Mouse (Mus musculus) liver, postnatal 0 days (tissue): ENCODE results near the gene Shbg. TPM values are rescaled to one million over a fixed set of nuclear protein-coding genes. Genes with fewer than 3 reads are reported as not detected.
A peak's percentile ranks its signal among the peaks of the same experiment; 100 is the strongest.

Experiments
- ATAC-seq: fragments of 200-750 bp; cut with Nextera tagmentation; 2 replicates; pipeline ENCODE4 v1.8.0; 2017; ENCODE audit warnings: mild to moderate bottlenecking, moderate library complexity
- DNase-seq: peaks from one replicate; pipeline ENCODE4 v3.0.0-alpha.2; 2016
- H3K27ac ChIP-seq: fragments of 300-500 bp; sonication (generic); 2 replicates; pipeline ENCODE4 v1.5.1; 2014; ENCODE audit warnings: antibody characterized with exemption, moderate library complexity, mild to moderate bottlenecking, low read depth
- H3K27me3 ChIP-seq: fragments of 300-500 bp; sonication (generic); 2 replicates; pipeline ENCODE4 v1.6.1; 2014; ENCODE audit warnings: low read length, control low read depth, mixed read lengths; ENCODE audit not compliant: insufficient read depth
- H3K36me3 ChIP-seq: fragments of 300-500 bp; sonication (generic); replicated peaks from 2 replicates; pipeline ENCODE4 v1.6.1; 2014; ENCODE audit warnings: mild to moderate bottlenecking, control low read depth, low read length, moderate library complexity, mixed read lengths; ENCODE audit not compliant: insufficient read depth
- H3K4me1 ChIP-seq: fragments of 300-500 bp; sonication (generic); 2 replicates; pipeline ENCODE4 v1.6.1; 2014; ENCODE audit warnings: antibody characterized with exemption, mild to moderate bottlenecking, control low read depth; ENCODE audit not compliant: insufficient read depth
- H3K4me2 ChIP-seq: fragments of 300-500 bp; sonication (generic); 2 replicates; pipeline ENCODE4 v1.6.1; 2014; ENCODE audit warnings: low read depth, mild to moderate bottlenecking, low read length, moderate library complexity, mixed read lengths
- H3K4me3 ChIP-seq: fragments of 300-500 bp; sonication (generic); 2 replicates; pipeline ENCODE4 v1.5.1; 2014; ENCODE audit warnings: low read depth, low read length
- H3K9ac ChIP-seq: fragments of 300-500 bp; sonication (generic); replicated peaks from 2 replicates; pipeline ENCODE4 v1.6.1; 2014; ENCODE audit warnings: mild to moderate bottlenecking, moderate library complexity
- H3K9me3 ChIP-seq: fragments of 300-500 bp; sonication (generic); 2 replicates; pipeline ENCODE4 v1.6.1; 2016; ENCODE audit warnings: mild to moderate bottlenecking, control low read depth, low read length, mixed read lengths
- CTCF ChIP-seq: sonication (generic); IDR thresholded peaks from 2 replicates; pipeline ENCODE4 v1.5.1; 2016; ENCODE audit warnings: antibody characterized with exemption, low read depth
- EP300 ChIP-seq: IDR thresholded peaks from 2 replicates; pipeline ENCODE4 v1.6.1; 2016; ENCODE audit warnings: antibody characterized with exemption, low read depth, mild to moderate bottlenecking
- WGBS: fragments of 180-500 bp; shearing (Covaris S2); extraction: QIAGEN DNeasy Blood & Tissue Kit; methylation state at CpG from one replicate; pipeline ENCODE4 v1.1.7; 2014; ENCODE audit not compliant: insufficient replicate concordance; 5-methylcytosine and 5-hydroxymethylcytosine counted together
- polyA plus RNA-seq: library from polyadenylated mRNA; unstranded; fragments of >200 nt; fragmentation: Nextera tagmentation; extraction: Ambion mirVana; gene quantifications from 2 replicates; pipeline ENCODE4 v1.2.1, GENCODE M21; 2015

Gene Shbg
- polyA plus RNA-seq, 1 experiment from 2014 or later: 4.3 TPM

DNA sequence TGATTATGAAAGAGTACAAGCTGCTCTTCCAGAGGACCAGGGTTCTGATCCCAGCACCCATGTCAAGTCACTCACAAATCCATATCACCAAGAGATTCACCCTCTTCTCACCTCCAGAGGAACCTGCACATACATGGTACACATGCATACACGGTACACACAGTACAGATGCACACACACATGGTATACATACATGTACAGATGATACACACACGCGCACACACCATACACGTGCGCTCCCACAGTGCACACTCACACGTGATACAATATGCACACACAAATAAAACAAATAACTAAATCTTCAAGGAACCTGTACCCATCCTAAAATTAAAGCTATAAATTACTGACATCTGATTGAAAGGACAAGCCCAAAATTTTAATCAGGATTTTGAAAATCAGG, 22.9 kb downstream of the Shbg start:
- no peak for TF ChIP-seq EP300
- TF ChIP-seq CTCF: no peak
- H3K4me1 ChIP-seq: peaks cover 18% of the 10 kb centered on the region
- 92% methylated on average over 6 of the region's 6 CpGs for WGBS
- H3K4me2 ChIP-seq: no peak overlapping the region
- no peak overlapping the region for H3K27ac ChIP-seq
- no peak overlapping the region for H3K9ac ChIP-seq
- DNase-seq: no peak
- no peak for ATAC-seq
- no peaks in the 10 kb centered on the region for H3K9me3 ChIP-seq
- no peaks in the 10 kb centered on the region for H3K27me3 ChIP-seq
- H3K36me3 ChIP-seq: peaks cover 22% of the 10 kb centered on the region
- H3K4me3 ChIP-seq: no peak overlapping the region

DNA sequence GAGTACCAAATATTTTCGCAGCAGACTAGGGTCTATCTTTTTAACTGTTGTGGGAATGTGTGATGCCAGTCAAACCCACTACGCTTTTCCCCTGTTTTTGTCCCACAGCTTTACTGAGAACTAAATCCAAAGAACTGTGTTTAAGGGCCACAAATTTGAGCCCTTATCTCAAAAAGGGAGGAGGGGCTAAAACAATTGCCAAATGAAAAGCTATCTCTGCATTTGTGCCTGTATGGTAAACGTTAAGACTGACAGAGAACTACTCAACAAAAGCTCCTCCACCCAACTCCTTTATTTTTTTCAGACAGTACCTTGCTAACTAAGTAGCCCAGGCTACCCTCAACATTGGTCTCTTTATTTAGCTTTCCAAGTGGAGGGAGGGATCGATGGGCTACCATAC, 24.9 kb downstream of the Shbg start:
- Histone ChIP-seq H3K27ac (no peak overlapping the region), H3K4me3 (no peak overlapping the region), H3K9ac (no peak overlapping the region), H3K36me3 (peaks cover 41% of the 10 kb centered on the region), H3K27me3 (no peaks in the 10 kb centered on the region), H3K4me2 (no peak overlapping the region), H3K4me1 (peaks cover 20% of the 10 kb centered on the region), H3K9me3 (no peaks in the 10 kb centered on the region)
- ATAC-seq (no peak), DNase-seq (no peak)
- TF ChIP-seq CTCF (no peak), EP300 (no peak)
- 64% methylated on average over 4 of the region's 4 CpGs for WGBS

DNA sequence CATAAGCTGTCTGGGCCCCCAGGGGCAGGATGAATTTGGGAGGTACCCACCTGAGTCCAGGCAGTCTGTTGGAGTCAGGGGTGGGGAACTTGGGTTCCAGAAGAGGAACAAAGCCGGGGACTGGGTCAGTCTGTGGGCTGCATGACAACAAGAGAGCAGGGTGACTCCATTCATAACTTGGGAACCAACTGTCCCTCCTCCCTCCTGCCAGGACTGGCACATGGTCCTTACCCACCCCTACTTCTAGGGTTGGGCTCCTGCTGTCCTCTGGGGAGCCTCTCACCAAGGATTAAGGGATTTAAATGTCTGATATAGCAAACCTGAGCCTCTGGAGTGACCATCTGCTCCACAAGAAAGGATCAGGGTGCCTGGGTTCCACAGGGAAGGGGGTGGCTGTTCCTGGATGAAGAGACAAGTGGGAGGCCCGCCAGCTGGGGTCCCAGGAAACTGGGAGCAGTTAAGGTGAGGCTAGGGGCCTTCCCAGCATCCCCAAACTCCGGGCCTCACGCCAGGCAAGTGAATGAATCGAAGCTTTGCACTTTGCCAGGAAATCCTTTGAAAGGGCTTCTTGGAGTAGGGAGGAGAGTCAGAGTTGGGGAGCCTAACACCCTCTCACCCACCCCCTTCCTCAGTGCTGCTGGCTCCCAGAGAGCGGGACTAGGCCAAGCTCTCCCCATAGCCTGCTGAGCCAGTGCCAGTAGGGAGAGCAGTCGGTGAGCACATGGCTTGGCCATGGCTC, 25.6 kb downstream of the Shbg start:
- no peaks in the 10 kb centered on the region for H3K27me3 ChIP-seq
- peaks cover 20% of the 10 kb centered on the region for H3K4me1 ChIP-seq
- DNase-seq: no peak
- no peak overlapping the region; the same call in 1 of the 2 replicates for H3K9ac ChIP-seq
- H3K4me3 ChIP-seq: no peak overlapping the region
- no peaks in the 10 kb centered on the region for H3K9me3 ChIP-seq
- no peak overlapping the region for H3K4me2 ChIP-seq
- ATAC-seq: no peak
- peaks cover 48% of the 10 kb centered on the region for H3K36me3 ChIP-seq
- WGBS: 77% methylated on average over 7 of the region's 7 CpGs
- TF ChIP-seq EP300: no peak
- no peak for TF ChIP-seq CTCF
- H3K27ac ChIP-seq: no peak overlapping the region

DNA sequence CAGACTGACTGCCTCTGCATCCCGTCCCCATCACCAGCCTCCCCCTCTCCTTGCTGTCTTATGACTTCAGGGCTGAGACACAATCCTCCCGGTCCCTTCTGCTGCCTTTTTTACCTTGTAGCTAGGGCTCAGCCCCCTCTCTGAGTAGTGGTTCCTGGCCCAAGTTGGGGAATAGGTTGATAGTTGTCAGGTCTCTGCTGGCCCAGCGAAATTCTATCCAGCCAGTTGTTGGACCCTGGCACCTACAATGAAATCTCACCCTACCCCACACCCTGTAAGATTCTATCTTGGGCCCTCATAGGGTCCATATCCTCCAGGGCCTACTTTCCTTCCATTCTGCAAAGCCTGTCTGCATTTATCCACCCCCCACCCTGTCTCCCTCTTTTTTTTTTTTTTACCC, 26.3 kb downstream of the Shbg start:
- H3K9ac ChIP-seq: no peak overlapping the region
- ATAC-seq (no peak), DNase-seq (no peak)
- TF ChIP-seq CTCF: no peak
- no peak for TF ChIP-seq EP300
- H3K9me3 ChIP-seq: no peaks in the 10 kb centered on the region
- H3K4me1 ChIP-seq: peaks cover 22% of the 10 kb centered on the region
- no peak overlapping the region for H3K27ac ChIP-seq
- H3K36me3 ChIP-seq: peaks cover 51% of the 10 kb centered on the region
- H3K4me2 ChIP-seq: no peak overlapping the region
- 79% methylated on average over 3 of the region's 3 CpGs for WGBS
- no peak overlapping the region for H3K4me3 ChIP-seq
- no peaks in the 10 kb centered on the region for H3K27me3 ChIP-seq

DNA sequence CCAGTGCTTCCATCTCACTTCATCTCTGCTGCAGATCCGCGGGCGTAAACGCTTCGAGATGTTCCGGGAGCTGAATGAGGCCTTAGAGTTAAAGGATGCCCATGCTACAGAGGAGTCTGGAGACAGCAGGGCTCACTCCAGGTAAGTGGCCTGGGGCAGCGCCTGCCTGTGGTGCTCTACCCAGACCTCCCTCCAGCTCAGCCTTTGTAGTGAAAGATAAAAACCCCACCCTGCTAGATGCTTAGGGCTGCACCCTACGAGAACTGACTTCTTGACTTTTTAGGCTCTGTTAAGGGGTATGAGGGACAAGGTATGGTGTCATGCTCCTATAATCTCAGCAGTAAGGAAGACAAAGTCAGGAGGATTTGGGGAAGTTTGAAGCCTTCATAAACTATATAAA, 27.1 kb downstream of the Shbg start:
- H3K9ac ChIP-seq: no peak overlapping the region
- DNase-seq: no peak
- H3K4me1 ChIP-seq: peaks cover 26% of the 10 kb centered on the region
- 78% methylated on average over 8 of the region's 8 CpGs for WGBS
- no peak overlapping the region for H3K4me3 ChIP-seq
- H3K36me3 ChIP-seq: peaks cover 51% of the 10 kb centered on the region
- ATAC-seq: no peak
- H3K9me3 ChIP-seq: no peaks in the 10 kb centered on the region
- H3K27me3 ChIP-seq: no peaks in the 10 kb centered on the region
- TF ChIP-seq CTCF (no peak), EP300 (no peak)
- peak overlapping the region; percentile 44; the same call in 1 of the 2 replicates for H3K4me2 ChIP-seq
- no peak overlapping the region for H3K27ac ChIP-seq

DNA sequence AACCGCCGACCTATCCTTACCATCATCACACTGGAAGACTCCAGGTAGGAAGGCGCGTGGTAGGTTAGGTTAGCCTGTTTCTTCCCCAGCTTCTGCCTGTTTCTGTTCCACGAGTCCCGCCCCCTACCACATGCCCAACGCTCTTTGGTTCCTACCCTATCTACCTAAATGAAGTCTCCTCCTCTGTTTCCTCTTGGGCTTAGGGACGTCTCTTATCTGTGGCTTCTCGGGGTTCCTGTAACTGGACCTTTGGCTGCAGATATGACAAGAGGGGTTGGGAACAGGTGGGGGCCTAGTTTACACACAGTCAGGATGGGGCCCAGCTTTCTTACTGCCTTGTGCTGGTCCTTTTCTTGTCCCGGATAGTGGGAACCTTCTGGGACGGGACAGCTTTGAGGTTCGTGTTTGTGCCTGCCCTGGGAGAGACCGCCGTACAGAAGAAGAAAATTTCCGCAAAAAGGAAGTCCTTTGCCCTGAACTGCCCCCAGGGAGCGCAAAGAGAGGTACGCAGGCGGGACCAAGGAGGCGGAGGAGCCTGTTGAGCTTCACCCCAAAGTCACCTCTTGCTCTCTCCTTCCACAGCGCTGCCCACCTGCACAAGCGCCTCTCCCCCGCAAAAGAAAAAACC, 28.4 kb downstream of the Shbg start:
- WGBS: 67% methylated on average over 22 of the region's 22 CpGs
- peak overlapping the region; percentile 51 for H3K27ac ChIP-seq
- no peak for TF ChIP-seq CTCF
- TF ChIP-seq EP300: peak; percentile 78; the same call in 1 of the 2 replicates
- DNase-seq: peak; percentile 16
- peaks cover 53% of the 10 kb centered on the region for H3K36me3 ChIP-seq
- no peaks in the 10 kb centered on the region for H3K27me3 ChIP-seq
- peaks cover 37% of the 10 kb centered on the region for H3K4me1 ChIP-seq
- ATAC-seq: peak; percentile 20; the same call in 1 of the 2 replicates
- H3K9me3 ChIP-seq: no peaks in the 10 kb centered on the region
- H3K4me3 ChIP-seq: no peak overlapping the region
- peak overlapping the region; percentile 44 for H3K4me2 ChIP-seq
- H3K9ac ChIP-seq: peak overlapping the region; percentile 38
